Mouse (Mus musculus) testis, adult 2 months (tissue): ENCODE data around the gene Ifne. TPM values are rescaled to one million over a fixed set of nuclear protein-coding genes. Genes with fewer than 3 reads are reported as not detected.

ENCODE experiments used
- H3K27ac ChIP-seq: fragments of 200-500 bp; 2 replicates; pipeline ENCODE4 v1.5.1; 2012; ENCODE audit warnings: low read depth, low read length; ENCODE audit not compliant: control insufficient read depth, insufficient read depth
- H3K27me3 ChIP-seq: fragments of 200-500 bp; 2 replicates; pipeline ENCODE4 v1.6.1; 2012; ENCODE audit warnings: mild to moderate bottlenecking, low read length, moderate library complexity; ENCODE audit not compliant: control insufficient read depth, insufficient read depth
- H3K36me3 ChIP-seq: fragments of 200-500 bp; 2 replicates; pipeline ENCODE4 v1.6.1; 2012; ENCODE audit warnings: mild to moderate bottlenecking, low read length; ENCODE audit not compliant: control insufficient read depth, insufficient read depth
- H3K4me1 ChIP-seq: fragments of 200-500 bp; 2 replicates; pipeline ENCODE4 v1.6.1; 2012; ENCODE audit warnings: low read length; ENCODE audit not compliant: control insufficient read depth, insufficient read depth
- H3K4me3 ChIP-seq: fragments of 200-500 bp; 2 replicates; pipeline ENCODE4 v1.5.1; 2012; ENCODE audit warnings: low read depth, mild to moderate bottlenecking, low read length, moderate library complexity, mixed read lengths; ENCODE audit not compliant: control insufficient read depth
- CTCF ChIP-seq: fragments of 200-500 bp; IDR thresholded peaks from 2 replicates; pipeline ENCODE4 v1.5.1; 2012; ENCODE audit warnings: low read depth, mild to moderate bottlenecking, inconsistent platforms, low read length, moderate library complexity; ENCODE audit not compliant: control insufficient read depth, insufficient read depth, insufficient replicate concordance
- POLR2A ChIP-seq: fragments of 200-500 bp; IDR thresholded peaks from 2 replicates; pipeline ENCODE4 v1.6.1; 2012; ENCODE audit warnings: low read depth, mild to moderate bottlenecking, inconsistent platforms, low read length, moderate library complexity; ENCODE audit not compliant: control insufficient read depth
- polyA plus RNA-seq: library from polyadenylated mRNA; depleted of rRNA; stranded (reverse); fragments of >200 nt; gene quantifications from 2 replicates; pipeline ENCODE4 v1.2.3, GENCODE M21; 2012

The Ifne gene
- polyA plus RNA-seq, 1 experiment = not detected

- Histone ChIP-seq H3K36me3 (no peaks in the 10 kb centered on the region), H3K4me3 (no peak overlapping the region), H3K4me1 (peaks cover 6% of the 10 kb centered on the region), H3K27me3 (no peaks in the 10 kb centered on the region), H3K27ac (no peak overlapping the region)
- TF ChIP-seq POLR2A = no peak
- TF ChIP-seq CTCF = no peak
Measured at GRCm38 (mm10) chr4:88878772-88879171, 1.2 kb downstream of the Ifne start.

GRCm38 (mm10) chr4:88878246-88878645 is 1.8 kb downstream of the Ifne start:
- Histone ChIP-seq H3K27ac (no peak overlapping the region), H3K36me3 (no peaks in the 10 kb centered on the region), H3K4me3 (no peak overlapping the region), H3K4me1 (peaks cover 6% of the 10 kb centered on the region), H3K27me3 (no peaks in the 10 kb centered on the region)
- TF ChIP-seq POLR2A (no peak), CTCF (no peak)

- no peaks in the 10 kb centered on the region for H3K36me3 ChIP-seq
- H3K27ac ChIP-seq = no peak overlapping the region
- H3K27me3 ChIP-seq = no peaks in the 10 kb centered on the region
- peaks cover 6% of the 10 kb centered on the region for H3K4me1 ChIP-seq
- no peak for TF ChIP-seq CTCF
- no peak for TF ChIP-seq POLR2A
- no peak overlapping the region for H3K4me3 ChIP-seq
Measured at GRCm38 (mm10) chr4:88876520-88876919, 3.5 kb downstream of the Ifne start.

DNA sequence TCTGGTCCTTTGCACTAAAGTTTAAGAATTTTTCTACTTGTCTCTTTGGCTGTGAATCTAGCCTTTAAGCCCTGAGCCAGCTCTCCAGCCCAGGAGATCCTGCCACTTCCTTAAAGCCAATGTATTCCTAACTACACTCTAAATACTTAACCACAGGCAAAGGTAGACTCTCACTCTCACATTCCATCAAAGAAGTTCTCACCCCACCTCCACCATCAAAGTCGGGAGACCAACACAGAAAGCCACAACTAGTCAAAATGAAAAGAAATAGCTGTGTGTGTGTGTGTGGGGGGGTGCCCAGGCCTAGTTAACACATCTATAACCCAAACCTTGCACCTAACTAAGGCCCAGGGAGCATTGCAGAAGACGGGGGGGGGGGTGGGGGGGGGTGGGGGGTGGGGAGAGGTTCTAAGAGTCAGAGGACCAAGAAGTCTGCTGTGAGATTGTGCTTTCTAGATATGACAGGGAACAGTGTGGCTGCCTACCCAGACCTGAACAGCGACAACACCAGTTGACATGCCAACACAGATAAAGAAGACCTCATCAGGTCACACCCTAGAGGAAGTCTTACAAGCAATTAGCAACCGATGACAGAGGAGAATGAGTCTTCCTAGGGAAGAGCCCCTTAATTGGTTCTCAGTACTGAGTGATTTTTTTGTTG is 4.4 kb downstream of the Ifne start:
- peaks cover 6% of the 10 kb centered on the region for H3K4me1 ChIP-seq
- no peak overlapping the region for H3K4me3 ChIP-seq
- no peaks in the 10 kb centered on the region for H3K27me3 ChIP-seq
- no peaks in the 10 kb centered on the region for H3K36me3 ChIP-seq
- TF ChIP-seq CTCF (no peak), POLR2A (no peak)
- no peak overlapping the region for H3K27ac ChIP-seq

GRCm38 (mm10) chr4:88872691-88873090 is 7.3 kb downstream of the Ifne start:
- H3K4me3 ChIP-seq = no peak overlapping the region
- no peak overlapping the region for H3K27ac ChIP-seq
- H3K27me3 ChIP-seq = no peaks in the 10 kb centered on the region
- H3K36me3 ChIP-seq = no peaks in the 10 kb centered on the region
- peaks cover 3% of the 10 kb centered on the region for H3K4me1 ChIP-seq
- no peak for TF ChIP-seq CTCF

DNA sequence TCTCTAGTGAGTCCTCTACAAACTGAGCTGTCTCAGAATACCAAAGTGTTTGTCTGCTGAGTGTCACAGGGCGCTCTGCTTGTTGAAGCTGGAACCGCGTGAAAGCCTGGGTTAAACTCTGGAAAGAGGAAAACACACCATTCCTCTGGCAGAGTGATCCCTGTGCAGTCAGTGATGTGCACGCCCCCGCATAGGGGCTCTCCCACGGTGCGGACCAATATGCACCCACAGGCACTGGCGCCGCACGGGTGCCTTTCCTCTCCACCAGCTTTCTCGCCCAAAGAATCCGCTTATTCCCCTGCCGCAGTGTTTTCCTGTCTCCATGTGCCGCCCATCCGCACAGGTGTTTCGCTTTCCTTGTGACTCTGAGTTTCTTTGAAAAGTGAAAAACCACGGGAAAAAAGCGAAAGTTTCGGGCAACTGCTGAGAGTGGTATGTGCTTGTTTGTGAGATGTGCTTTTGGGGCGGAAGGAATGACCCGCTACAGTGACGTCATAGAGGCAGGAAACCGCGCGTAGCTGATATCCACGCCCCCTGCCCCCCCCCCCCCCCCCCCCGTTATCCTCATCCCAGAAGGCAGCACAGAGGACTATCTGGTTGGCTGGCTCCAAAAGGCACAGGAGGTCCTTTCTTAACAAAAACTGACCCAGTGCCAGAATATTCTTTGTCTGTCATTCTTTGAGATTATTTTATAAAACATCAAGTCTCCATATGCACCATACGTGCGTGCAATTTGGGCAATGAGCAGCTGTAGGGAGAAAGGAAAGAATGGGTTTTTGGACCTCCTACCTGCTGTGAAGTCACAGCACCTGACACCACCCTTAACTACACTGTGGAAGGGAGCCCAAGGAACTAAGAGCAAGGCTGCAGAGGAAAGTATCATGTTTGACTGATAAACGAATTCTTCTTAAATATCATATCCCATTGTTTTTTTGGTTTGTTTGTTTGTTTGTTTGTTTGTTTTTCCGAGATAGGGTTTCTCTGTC is 11.8 kb downstream of the Ifne start:
- peaks cover 6% of the 10 kb centered on the region for H3K4me1 ChIP-seq
- H3K36me3 ChIP-seq = no peaks in the 10 kb centered on the region
- H3K4me3 ChIP-seq = peak overlapping the region; percentile 87
- TF ChIP-seq CTCF = no peak
- TF ChIP-seq POLR2A = peak; percentile 30; the same call in 1 of the 2 replicates
- H3K27me3 ChIP-seq = no peaks in the 10 kb centered on the region
- peak overlapping the region; percentile 77 for H3K27ac ChIP-seq

- peak overlapping the region; percentile 87 for H3K4me3 ChIP-seq
- no peaks in the 10 kb centered on the region for H3K27me3 ChIP-seq
- peak overlapping the region; percentile 77; the same call in 1 of the 2 replicates for H3K27ac ChIP-seq
- TF ChIP-seq CTCF (peak; percentile 93; the same call in 1 of the 2 replicates), POLR2A (peak; percentile 54; the same call in 1 of the 2 replicates)
- no peaks in the 10 kb centered on the region for H3K36me3 ChIP-seq
- peaks cover 6% of the 10 kb centered on the region for H3K4me1 ChIP-seq
Measured at GRCm38 (mm10) chr4:88867366-88867925, 12.6 kb downstream of the Ifne start.
